Mouse (Mus musculus): ENCODE measurements around the gene Gm9844. TPM values are rescaled to one million over a fixed set of nuclear protein-coding genes. Genes with fewer than 3 reads are reported as not detected.

Gene Gm9844
- total and polyA plus RNA-seq, 3 experiments: 0.54 to 0.95 TPM; not detected in 1

GRCm38 (mm10) chr7:24841009-24841408 lies 21.0 kb upstream of the Gm9844 start:
- DNase-seq (ENCODE audit: low read depth, low spot score): no peak
- H3K4me1 ChIP-seq (ENCODE audit: control insufficient read depth in 1 of 2, insufficient read depth in 2 of 2, low read length in 2 of 2): peaks cover 0 to 19% of the 10 kb centered on the region in 2 experiments; a peak in 3 of 4 replicates
- no peak overlapping the region for H3K27ac ChIP-seq (ENCODE audit: control insufficient read depth, low read depth, low read length)
- no peaks in the 10 kb centered on the region for H3K79me2 ChIP-seq (ENCODE audit: control insufficient read depth, insufficient read depth, low read length, poor library complexity)
- TF ChIP-seq POLR2AphosphoS5 (IDR thresholded peaks at IDR 0.05; ENCODE audit: borderline replicate concordance, low read depth, low read length) (no peak), GABPA (IDR thresholded peaks at IDR 0.05; ENCODE audit: low read depth, low read length) (no peak), POLR2AphosphoS2 (IDR thresholded peaks at IDR 0.05; ENCODE audit: low read length) (no peak), POLR2A (IDR thresholded peaks at IDR 0.05; ENCODE audit: control insufficient read depth in 1 of 2, insufficient read depth in 1 of 2, low read depth in 1 of 2, low read length in 2 of 2, poor library complexity in 1 of 2) (no peak), USF2 (IDR thresholded peaks at IDR 0.05; ENCODE audit: borderline replicate concordance in 1 of 2, insufficient read depth in 1 of 2, low read depth in 1 of 2, low read length in 2 of 2) (no peak), MEF2A (IDR thresholded peaks at IDR 0.05; ENCODE audit: extremely low read depth, insufficient replicate concordance, low read depth, low read length, poor library complexity, severe bottlenecking) (no peak), ETS1 (IDR thresholded peaks at IDR 0.05; ENCODE audit: low read depth, low read length) (no peak)
- no peak overlapping the region for H3K9ac ChIP-seq (ENCODE audit: control insufficient read depth, low read depth, low read length, poor library complexity, severe bottlenecking)
- H3K36me3 ChIP-seq (ENCODE audit: control insufficient read depth in 1 of 2, insufficient read depth in 2 of 2, low read length in 2 of 2): peaks cover 0 to 4% of the 10 kb centered on the region in 2 experiments; a peak in 2 of 4 replicates
- no peak overlapping the region for H3K4me3 ChIP-seq (ENCODE audit: control insufficient read depth in 1 of 2, insufficient read depth in 1 of 2, low read depth in 2 of 2, low read length in 2 of 2)
- no peaks in the 10 kb centered on the region for H3K9me3 ChIP-seq (replicated peaks; ENCODE audit: insufficient read depth, low read length)
- H3K27me3 ChIP-seq (ENCODE audit: control insufficient read depth in 1 of 2, insufficient read depth in 2 of 2, low read length in 2 of 2): no peaks in the 10 kb centered on the region

GRCm38 (mm10) chr7:24844144-24844543 lies 17.9 kb upstream of the Gm9844 start:
- Histone ChIP-seq H3K79me2 (ENCODE audit: control insufficient read depth, insufficient read depth, low read length, poor library complexity) (no peaks in the 10 kb centered on the region), H3K9ac (ENCODE audit: control insufficient read depth, low read depth, low read length, poor library complexity, severe bottlenecking) (no peak overlapping the region), H3K36me3 (ENCODE audit: control insufficient read depth in 1 of 2, insufficient read depth in 2 of 2, low read length in 2 of 2) (peaks cover 0 to 8% of the 10 kb centered on the region in 2 experiments; a peak in 2 of 4 replicates), H3K9me3 (replicated peaks; ENCODE audit: insufficient read depth, low read length) (no peaks in the 10 kb centered on the region), H3K4me3 (ENCODE audit: control insufficient read depth in 1 of 2, insufficient read depth in 1 of 2, low read depth in 2 of 2, low read length in 2 of 2) (no peak overlapping the region), H3K27ac (ENCODE audit: control insufficient read depth, low read depth, low read length) (no peak overlapping the region), H3K4me1 (ENCODE audit: control insufficient read depth in 1 of 2, insufficient read depth in 2 of 2, low read length in 2 of 2) (peaks cover 0 to 23% of the 10 kb centered on the region in 2 experiments; a peak in 3 of 4 replicates), H3K27me3 (ENCODE audit: control insufficient read depth in 1 of 2, insufficient read depth in 2 of 2, low read length in 2 of 2) (no peaks in the 10 kb centered on the region)
- DNase-seq (ENCODE audit: low read depth, low spot score): no peak
- TF ChIP-seq CTCF (IDR thresholded peaks at IDR 0.05 in 2 of 3, conservative IDR thresholded peaks at IDR 0.05 in 1 of 3; ENCODE audit: control insufficient read depth in 1 of 3, insufficient read depth in 1 of 3, low read depth in 2 of 3, low read length in 3 of 3, poor library complexity in 1 of 3, severe bottlenecking in 1 of 3): peak in 1 of 3 experiments; percentile 11; a peak in 1 of 6 replicates
- no peak for TF ChIP-seq EP300 (IDR thresholded peaks at IDR 0.05; ENCODE audit: low read depth in 1 of 2, low read length in 2 of 2)

GRCm38 (mm10) chr7:24845181-24845580 lies 16.8 kb upstream of the Gm9844 start:
- no peaks in the 10 kb centered on the region for H3K9me3 ChIP-seq (replicated peaks; ENCODE audit: insufficient read depth, low read length)
- no peak overlapping the region for H3K4me3 ChIP-seq (ENCODE audit: control insufficient read depth in 1 of 2, insufficient read depth in 1 of 2, low read depth in 2 of 2, low read length in 2 of 2)
- H3K79me2 ChIP-seq (ENCODE audit: control insufficient read depth, insufficient read depth, low read length, poor library complexity): no peaks in the 10 kb centered on the region
- H3K4me1 ChIP-seq (ENCODE audit: control insufficient read depth in 1 of 2, insufficient read depth in 2 of 2, low read length in 2 of 2): peaks cover 3 to 18% of the 10 kb centered on the region in 2 experiments
- TF ChIP-seq USF1 (IDR thresholded peaks at IDR 0.05; ENCODE audit: low read depth, low read length) (no peak), ZMIZ1 (IDR thresholded peaks at IDR 0.05; ENCODE audit: low read depth, low read length) (no peak)
- no peaks in the 10 kb centered on the region for H3K27me3 ChIP-seq (ENCODE audit: control insufficient read depth in 1 of 2, insufficient read depth in 2 of 2, low read length in 2 of 2)
- no peak overlapping the region for H3K9ac ChIP-seq (ENCODE audit: control insufficient read depth, low read depth, low read length, poor library complexity, severe bottlenecking)
- DNase-seq (ENCODE audit: low read depth, low spot score): no peak
- no peak overlapping the region for H3K27ac ChIP-seq (ENCODE audit: control insufficient read depth, low read depth, low read length)
- H3K36me3 ChIP-seq (ENCODE audit: control insufficient read depth in 1 of 2, insufficient read depth in 2 of 2, low read length in 2 of 2): peaks cover 0 to 13% of the 10 kb centered on the region in 2 experiments; a peak in 2 of 4 replicates
